Mouse (Mus musculus): ENCODE results near the gene Klhl40. TPM values are rescaled to one million over a fixed set of nuclear protein-coding genes. Genes with fewer than 3 reads are reported as not detected.

Gene Klhl40
- total RNA-seq, 2 experiments from 2014 or later = 2.8 to 3.5 TPM

DNA sequence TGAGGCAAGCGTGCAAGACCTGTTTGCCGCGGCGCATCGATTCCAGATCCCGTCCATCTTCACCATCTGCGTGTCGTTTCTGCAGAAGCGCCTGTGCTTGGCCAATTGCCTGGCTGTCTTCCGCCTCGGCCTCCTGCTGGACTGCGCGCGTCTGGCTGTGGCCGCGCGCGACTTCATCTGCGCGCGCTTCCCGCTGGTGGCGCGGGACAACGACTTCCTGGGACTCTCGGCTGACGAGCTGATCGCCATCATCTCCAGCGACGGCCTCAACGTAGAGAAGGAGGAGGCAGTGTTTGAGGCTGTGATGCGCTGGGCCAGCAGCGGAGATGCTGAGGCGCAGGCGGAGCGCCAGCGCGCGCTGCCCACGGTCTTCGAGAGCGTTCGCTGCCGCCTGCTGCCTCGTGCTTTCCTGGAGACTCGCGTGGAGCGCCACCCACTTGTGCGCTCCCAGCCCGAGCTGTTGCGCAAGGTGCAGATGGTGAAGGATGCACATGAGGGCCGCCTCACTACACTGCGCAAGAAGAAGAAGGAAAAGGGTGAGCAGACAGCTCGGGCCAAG is 738 bp downstream of the Klhl40 start:
- DNase-seq = peak; percentile 67 to 80

DNA sequence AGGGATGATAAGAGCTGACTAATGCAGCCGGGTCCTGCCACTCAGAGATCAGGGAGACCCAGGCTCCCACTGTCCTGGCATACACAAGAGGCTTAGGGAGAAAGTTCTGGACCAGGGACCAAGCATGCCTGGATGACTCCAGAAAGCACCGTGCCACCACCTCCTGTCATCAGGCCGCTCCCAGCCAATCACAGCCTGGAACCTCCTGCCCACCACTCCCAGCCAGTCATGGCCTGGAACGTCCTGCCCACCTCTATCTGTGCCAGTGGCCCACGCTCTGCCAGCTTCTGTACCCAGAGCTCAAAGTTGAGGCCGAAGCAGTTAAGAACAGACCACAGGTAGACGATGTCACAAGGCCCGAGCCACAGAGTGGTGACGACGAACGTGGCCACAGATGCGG is 7.4 kb downstream of the Klhl40 start:
- DNase-seq = no peak

DNA sequence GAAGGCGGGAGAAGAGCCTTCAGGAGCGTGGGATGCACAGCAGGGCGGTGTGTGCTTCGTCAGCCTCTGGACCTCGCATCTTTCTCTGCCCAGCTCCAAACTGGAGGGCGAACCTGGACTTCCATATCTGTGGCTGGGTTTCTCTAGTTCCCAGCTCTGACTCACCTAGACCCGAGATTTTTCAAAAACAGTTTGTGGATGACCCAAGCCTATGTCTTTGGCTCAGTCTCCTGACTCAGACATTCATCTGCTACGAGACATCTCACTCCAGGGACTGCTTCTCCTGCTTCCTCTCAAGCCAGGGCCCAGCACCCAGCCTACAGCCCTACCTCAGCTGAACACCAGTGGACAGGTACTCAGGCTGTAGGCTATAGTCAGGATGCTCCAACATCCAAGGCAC is 7.9 kb downstream of the Klhl40 start:
- DNase-seq = no peak

DNA sequence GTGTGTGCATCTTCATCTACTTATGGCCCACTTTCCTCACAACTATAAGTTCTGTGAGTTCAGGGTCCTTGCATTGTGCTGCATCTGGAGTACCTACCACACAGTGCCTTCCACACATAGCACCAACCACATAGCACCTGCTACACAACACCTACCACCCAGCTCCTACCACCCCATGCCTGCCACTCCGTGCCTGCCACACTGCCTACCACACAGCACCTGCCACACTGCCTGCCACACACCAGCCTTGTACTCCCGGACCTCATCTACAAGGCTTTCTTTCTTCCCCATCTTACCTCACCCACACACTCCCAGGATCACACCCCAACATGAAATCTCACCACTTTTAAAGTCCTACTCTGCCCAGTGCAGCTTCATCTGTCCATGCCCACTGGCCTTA is 9.0 kb downstream of the Klhl40 start:
- DNase-seq = no peak

DNA sequence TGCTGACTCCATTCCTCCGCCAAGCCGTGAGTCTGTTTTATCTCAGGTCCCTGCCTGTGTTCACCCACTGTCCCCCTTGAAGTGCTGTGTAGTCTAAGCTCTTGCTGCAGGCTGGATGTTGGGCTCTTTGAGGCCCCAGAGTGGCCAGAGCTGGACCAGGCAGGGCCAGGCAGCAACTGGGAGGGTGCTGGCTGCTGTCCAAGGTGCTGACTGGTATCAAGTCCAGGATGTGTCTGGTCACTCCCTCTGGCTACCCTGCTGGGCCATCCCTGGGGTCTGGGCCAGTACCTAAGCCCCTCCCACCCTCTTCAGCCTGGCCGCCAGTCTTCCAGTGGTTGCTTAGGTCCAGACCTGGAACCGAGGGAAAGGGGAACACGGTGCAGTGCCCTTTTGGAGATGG is 13.8 kb downstream of the Klhl40 start:
- peak; percentile 34 to 48 for DNase-seq

DNA sequence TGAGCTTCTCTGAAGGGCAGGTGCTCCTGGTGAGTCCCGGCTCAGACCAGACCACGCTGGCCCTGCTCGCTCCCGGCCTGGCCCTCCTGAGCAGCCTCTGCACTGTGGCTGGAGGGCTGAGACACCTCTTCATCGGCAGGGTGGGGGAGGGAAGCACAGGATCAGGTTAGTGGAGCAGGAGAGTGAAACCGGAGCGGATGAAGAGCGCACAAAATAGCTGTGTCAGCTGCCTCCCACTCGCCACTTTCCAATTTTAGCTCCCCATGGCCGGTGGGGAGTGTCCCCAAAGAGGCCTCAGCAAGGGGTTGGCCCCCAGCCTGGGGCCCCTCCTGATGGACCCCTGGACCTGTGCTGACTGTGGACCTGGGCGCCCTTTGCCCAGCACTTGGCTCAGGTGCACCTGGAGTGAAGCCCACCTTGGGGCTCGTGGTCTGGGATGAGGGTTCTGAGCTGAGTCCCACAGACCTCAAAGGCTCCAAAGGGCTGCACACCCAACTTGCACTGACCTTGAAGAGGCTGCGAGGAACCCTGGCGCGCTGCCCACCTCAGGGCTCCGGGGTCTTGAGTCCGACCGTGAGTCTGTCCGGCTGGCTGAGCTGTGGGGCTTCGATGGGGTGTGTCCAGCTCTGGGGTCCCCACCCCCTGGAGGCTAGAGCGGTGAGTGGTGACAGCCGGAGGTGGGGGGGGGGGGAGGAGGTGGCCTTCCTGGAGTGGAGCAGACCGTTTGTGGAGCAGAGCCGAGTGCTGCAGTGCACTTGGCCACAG is 14.5 kb downstream of the Klhl40 start, which contains the start of gene Hhatl:
TSS of gene Hhatl (minus strand) at position 751 of the 765 bp plus-strand sequence.
- DNase-seq = no peak

DNA sequence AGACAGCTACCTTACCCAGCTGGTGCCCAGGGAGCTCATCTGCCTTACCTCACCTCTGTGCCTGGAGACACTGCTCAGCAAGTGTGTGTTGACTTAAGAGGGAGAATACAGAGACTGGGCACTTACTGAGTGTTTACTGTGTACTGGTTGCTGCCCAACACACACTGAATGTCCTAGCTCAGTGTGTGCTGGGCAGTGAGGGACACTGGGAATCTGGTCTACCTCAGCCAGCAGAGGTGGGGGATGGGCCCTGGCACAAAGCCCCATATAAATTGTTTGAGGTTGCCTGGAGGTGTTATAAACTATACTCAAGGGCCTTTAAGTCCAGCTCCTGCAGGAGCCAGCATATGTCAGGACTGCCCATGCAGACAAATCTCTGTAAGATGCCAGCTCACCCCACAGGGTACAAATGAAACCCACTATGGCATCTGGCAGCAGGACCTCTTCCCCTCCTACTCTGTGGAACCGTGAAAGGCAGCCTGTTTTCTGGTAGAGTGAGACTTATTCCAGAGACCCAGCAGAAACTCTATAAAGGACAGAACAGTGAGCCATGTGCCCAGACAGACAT is 17.6 kb downstream of the Klhl40 start:
- no peak for DNase-seq

DNA sequence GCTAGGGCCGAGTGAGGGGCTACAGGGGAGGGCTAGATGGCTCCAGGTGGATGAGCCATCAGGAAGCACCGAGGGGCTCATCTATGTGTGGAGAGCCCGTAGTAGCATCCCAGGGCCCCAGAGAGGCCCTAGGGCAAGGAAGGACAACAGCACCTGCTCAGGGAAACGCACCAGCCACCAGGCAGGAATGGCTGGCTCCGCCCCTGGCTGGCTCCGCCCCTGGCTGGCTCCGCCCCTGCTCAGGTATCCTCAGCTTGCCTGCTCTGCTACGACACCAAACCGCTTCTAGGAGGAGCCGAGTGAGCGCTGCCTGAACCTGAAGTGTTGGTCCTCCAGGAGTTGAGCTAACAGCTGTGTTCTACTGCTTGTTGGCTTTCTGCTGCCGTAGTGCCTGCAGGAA is 20.3 kb downstream of the Klhl40 start:
- no peak for DNase-seq

DNA sequence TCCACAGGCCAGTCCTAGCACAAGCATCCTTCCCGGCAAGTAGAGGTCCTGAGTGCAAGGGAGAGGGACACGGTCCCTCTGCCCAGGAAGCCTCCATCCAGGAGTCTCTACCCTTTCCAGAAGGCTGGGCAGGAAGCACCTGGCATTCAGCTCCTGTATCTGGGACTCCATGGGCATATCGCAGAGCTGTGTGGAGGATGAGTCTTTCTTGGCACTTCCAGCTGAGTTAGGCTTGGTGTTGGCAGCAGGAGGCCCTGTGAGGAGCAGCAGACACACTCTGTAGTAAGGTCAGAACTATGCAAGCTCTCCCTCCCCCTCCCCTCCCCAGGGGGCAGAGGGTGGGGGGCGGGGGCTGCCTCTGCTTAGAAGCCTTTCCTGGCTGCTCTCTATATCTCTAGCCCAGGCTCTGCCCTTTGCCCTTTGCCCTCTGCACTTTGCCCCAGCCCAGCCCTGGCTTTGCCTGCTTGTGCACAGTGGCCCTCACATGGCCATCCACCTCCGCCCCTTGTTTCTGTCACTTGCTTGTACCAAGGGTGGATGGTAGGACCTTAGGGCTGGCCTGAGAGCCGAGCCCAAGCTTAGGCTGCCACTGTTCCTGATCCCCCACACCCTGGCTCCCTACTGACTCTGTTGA is 21.6 kb downstream of the Klhl40 start:
- DNase-seq = no peak

DNA sequence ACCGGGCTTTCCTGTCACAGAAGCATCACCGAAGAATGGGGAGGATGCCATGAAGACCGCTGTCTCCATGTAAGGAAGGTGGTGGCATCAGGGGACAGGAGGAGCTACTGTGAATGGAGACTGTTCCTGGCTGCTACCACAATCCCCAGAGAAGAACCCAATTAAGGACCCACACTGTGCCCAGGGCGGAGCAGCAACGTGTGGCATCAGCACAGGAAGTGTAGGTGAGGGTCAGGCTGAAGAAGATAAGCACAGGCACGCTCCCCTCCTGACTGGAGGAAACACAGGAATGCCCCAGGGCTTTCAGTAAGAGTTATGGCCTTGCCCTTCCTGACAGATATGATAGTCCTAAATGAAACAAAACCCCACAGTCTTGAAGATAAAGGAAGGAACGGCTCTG is 25.3 kb downstream of the Klhl40 start:
- DNase-seq = no peak

DNA sequence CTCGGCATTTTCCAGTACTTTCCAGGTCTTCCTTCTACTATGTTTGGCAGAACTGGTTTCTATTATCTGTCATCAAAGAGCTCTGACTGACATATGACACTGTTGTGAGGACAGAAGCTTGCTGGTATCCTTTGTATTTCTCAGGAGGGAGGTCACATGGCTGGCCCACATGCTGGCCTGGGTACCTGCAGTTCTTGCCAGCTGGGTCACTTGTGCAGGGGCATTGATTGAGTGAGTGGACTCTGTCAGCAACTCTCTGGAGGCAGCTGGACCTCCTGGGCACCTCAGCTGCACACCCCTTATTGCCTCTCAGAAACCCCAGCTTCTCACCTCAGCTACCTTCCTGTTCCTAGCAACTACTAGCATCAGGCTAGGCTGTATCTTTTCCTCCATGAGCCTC is 30.1 kb downstream of the Klhl40 start:
- no peak for DNase-seq

DNA sequence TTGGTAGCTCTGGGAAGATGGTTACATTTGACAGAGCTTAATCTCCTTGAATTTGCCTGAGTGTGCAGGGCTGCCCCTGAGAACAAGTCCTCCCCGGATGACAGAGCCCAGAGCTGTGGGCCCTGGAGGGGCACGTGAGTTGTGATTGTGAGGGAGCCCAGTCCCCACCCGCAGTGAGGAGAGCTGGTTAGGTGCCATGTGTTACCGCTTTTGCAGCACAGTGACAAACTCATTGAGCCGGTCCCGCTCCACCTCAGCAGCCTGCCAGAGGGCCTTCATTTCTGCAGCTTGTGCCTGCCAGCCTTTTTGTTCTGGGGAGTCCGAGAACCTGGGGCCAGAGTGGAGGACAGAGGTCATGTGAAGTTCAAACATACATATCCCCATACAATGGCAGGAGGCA is 30.5 kb downstream of the Klhl40 start:
- no peak for DNase-seq

DNA sequence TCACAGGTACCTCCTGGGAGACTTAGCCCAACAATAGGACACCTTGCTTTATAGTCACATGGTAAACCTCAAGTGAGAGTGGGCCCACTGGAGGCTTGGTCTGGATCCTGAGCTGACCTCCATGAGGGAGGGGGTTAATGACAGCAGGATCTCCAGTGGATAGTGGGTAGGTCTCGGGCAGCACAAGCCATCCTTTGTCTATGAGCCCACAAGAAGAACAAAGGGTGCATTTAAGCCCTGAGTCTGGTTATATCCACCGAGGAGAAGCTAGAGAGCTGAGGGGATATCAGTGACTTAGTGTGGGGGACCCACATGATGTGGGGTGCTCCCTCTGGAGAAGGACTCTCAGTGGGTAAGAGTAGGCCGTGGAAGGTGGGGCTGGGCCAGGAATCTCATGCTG is 31.1 kb downstream of the Klhl40 start:
- no peak for DNase-seq

DNA sequence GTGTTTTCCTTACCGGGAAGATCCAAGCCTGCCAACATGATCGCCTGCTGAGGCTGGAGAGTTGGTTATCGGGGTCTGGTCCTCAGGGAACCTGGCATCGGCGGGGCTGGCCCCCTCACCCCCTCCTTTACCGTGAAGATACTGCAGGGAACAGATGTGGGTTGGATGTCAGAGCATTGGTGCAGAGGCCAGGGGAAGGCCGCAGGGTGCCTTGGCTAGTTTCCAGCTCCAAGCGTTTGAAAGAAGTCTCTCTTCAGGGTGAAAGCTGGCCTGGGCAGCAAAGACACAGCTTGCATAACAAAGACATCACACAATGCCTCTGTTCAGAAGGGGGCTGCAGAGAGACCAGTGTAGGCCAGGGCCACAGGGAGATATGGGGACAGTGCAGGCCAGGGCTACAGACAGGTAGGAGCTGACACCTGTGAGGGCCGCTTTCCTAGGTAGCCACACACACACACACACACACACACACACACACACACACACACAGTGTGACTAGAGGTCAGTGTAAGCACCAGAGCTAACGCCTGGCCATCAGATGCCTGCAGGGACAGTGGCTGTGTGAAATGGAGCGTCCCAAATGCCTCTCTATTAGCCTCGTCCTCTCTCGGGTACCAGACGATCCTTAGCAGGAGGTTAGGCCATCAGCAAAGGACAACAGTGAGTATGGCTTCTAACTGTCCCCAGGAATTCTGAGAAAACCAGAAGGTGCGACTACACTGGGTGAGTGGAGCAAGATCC is 32.8 kb downstream of the Klhl40 start:
- DNase-seq = peak; percentile 71 to 73

DNA sequence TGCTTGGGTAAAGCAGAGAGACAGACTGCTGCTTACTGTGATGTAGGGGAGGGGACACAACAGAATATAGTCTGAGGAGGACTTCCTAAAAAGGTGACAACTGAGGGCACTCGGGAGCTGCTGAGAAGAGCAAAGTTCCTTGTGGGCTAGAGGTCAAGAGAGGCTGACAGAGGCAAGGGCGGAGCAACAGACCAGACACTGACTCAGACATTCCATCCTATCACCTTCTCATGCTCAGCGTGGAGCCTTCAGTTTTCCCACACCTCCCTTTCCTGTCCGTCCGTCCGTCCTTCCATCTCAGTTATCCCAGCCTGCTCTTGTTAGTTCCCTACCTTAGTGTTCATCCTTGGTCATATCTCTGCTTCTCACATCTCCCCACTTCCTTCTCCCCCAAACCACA is 37.8 kb downstream of the Klhl40 start:
- no peak for DNase-seq

DNA sequence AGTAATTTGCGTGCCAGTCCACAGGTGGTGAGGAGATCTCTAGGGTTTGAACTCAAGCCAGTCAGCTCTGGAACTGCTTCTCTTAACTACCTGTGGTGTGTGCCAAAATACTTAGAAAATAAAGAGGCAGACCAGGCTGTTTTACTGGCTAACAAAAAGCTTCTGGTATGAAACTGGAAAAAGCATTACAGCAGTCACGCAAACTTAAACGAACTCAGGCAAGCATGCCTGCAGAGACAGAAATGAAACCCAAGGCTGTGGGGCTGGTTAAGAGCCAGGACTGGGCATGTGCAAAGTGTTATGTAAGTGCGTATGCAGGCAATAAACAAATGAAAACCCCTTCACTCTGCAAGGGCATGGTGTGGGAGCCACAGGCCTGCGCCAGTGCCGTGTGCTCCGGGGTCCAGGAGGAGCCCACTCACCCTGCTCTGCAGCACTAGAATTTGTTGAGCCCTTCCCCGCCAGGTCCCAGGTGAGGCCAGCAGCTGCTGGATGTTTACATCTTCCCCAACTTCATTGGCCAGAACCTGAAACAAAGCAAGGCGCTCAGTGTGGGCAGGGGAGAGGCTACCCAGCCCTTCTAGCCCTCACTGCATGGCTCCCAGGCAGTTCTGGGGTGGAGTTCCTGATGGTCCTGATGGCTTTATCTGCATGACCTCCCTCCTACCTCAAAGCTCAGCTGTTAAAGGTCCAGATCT is 41.8 kb downstream of the Klhl40 start:
- no peak for DNase-seq

DNA sequence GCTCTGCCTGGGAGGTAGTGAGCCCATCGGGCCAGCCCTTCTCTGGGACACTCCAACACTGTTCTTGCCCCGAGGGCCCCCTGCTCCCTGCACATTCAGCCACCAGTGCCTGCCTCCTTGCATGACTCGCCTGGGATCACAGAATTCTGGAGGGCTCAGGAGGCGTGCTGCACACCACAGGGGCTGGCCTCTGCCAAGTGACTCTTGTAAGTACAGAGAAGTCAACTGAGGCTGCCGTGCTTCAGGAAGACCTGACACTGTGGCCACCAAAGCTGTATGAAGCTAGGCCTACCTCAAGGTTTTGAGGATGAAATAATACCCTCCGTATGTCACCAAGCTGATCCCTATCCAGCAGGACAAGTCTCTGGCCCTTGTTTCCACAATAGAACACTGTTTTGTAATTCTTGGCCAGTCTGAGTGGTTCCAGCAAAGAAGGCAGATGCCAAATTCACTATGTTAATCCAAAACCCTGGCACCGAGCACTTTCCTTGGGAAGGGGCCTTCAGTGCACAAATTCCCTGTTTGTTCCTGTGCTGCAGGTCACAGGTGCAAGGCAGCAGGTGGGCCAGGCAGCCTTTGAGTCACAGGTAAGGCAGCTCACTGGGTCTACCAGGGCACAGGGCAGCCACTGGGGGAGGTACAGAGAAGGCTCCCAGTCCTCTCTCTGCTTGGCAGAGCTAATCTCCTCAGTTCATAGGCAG is 42.5 kb downstream of the Klhl40 start:
- DNase-seq = no peak

DNA sequence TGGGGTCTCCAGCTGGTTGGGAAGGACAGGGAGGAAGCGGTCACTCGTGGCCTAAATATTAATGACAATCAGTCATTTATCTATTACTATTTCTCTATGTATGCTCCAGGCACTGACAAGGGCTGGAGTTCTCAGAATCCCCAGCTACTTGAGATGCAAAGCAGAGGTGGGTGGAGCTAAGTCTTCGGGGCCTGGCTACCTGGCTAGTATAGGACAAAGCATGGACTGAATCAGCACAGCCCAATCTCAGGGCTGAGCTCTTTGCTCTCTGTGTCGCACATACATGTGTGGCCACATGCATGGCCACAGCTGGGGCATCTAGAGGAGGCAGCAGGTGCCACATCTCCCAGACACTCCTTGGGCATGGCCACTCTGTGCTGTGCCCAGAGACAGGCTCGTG is 43.4 kb downstream of the Klhl40 start:
- no peak for DNase-seq

DNA sequence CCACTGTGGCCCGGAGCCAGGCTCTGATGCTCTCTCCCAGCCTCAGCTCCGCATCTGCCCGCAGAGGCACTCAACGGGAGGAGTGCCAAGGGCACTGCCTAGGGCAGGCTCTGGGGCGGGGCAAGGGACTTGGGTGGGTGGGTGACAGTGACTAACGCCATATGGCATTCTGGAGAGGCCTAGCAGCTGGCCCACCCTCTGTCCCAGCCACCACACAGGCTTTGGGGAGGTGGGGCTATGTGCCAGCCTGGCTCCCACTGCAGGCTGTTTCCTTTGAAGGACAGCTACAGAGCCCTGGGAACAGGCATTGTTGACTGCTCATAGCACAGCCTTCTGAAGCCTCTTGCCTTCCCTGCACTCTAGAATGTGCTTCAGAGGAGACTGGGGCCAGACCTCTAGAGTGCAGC is 45.2 kb downstream of the Klhl40 start:
- DNase-seq = peak in 1 of 2 experiments; percentile 68

DNA sequence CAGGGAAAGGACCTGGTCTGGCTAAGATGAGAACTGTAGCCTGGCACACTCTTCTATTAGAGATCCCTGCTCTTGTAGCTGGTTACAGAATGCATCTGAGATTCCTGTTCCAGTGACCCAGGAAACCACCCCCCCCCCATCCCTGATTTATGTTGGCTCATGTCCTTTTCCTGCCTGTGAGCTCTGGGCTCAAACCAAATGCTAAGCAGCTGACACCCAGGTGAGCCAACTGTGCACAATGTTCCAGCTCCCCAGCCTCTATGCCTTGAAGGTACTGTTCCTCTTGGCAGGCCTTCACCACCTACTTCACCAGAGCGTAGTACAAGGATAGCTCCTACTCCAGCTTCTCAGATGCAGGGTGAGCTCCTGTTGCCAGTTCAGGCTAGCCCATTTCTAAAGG is 45.6 kb downstream of the Klhl40 start:
- DNase-seq = no peak

DNA sequence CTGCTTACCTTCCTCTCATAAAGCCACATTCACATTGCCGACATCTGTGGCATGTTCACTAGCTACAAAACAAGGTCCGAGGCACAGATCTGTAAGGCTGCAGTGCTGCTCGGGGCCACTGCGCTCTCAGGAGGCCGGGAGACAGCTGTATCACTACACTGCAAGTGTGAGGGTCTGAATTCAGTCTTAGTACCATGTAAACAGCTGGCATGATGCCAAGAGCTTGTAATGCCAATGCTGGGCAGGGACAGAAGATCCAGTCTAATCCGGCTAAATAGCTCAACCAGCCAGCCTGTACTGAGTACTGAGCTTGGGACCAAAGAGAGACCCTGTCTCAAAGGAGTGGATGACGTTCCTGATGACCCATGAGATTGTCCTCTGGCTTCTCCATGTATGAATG is 46.6 kb downstream of the Klhl40 start:
- no peak for DNase-seq

DNA sequence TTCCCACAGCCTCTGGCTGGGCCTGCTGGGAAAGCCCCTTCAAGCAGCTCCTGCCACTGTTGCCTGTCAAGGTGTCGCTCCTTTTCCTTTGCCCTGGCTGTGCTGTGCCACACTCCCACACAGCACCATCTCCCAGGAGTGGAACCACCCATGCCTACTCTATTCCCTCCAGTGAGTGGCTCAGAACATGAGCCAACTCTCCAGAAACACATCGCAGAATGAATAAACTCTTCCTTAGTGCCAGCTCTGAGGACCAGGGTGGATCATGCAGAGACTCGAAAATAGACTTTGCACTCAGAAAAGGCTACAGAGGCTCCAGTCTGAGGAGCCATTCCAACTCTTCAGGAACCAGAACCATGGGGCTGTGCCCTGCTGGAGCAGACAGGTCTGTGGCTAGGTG is 48.9 kb downstream of the Klhl40 start:
- no peak for DNase-seq

Data from layer of hippocampus, postnatal 36 days (tissue).